Mouse (Mus musculus) heart, adult 2 months (tissue): Measurements from ENCODE around the gene Gm45837.

ENCODE experiments used
- CTCF ChIP-seq: fragments of 200-600 bp; IDR thresholded peaks from 2 replicates; pipeline ENCODE4 v1.8.1; 2022; ENCODE audit warnings: antibody characterized with exemption, mild to moderate bottlenecking, moderate library complexity
- EP300 ChIP-seq: fragments of 200-500 bp; IDR thresholded peaks from 2 replicates; pipeline ENCODE4 v1.6.1; 2011; ENCODE audit warnings: low read depth, low read length, control low read depth; ENCODE audit not compliant: insufficient read depth
- POLR2A ChIP-seq: fragments of 200-500 bp; IDR thresholded peaks from 2 replicates; pipeline ENCODE4 v1.6.1; 2011; ENCODE audit warnings: mild to moderate bottlenecking, low read depth, low read length, control low read depth; ENCODE audit not compliant: insufficient read depth

GRCm38 (mm10) chr7:101471423-101471822 is 60.7 kb downstream of the Gm45837 start:
- no peak for TF ChIP-seq CTCF
- no peak for TF ChIP-seq POLR2A
- TF ChIP-seq EP300 = no peak
